Mouse (Mus musculus): ENCODE measurements around the gene Utrn. TPM values are rescaled to one million over a fixed set of nuclear protein-coding genes. Genes with fewer than 3 reads are reported as not detected.

Utrn gene
- total and polyA plus RNA-seq, 2 experiments from 2014 or later = 24.6 to 25.0 TPM

GRCm38 (mm10) chr10:12792049-12792448, 77.1 kb downstream of the Utrn start:
- no peak; the same call in 1 of the 2 replicates for ATAC-seq
- DNase-seq (ENCODE audit: low spot score) = no peak
- H3K27me3 ChIP-seq (ENCODE audit: insufficient read depth, low read length) = no peaks in the 10 kb centered on the region
- peaks cover 12% of the 10 kb centered on the region for H3K4me1 ChIP-seq (ENCODE audit: insufficient read depth, low read length)
- no peaks in the 10 kb centered on the region for H3K36me3 ChIP-seq (ENCODE audit: insufficient read depth, low read length)
- no peaks in the 10 kb centered on the region for H3K9me3 ChIP-seq (ENCODE audit: low read length)
- H3K27ac ChIP-seq = peak overlapping the region; percentile 62; the same call in 1 of the 2 replicates
- no peak overlapping the region for H3K4me3 ChIP-seq (ENCODE audit: low read length)
- TF ChIP-seq CTCF (IDR thresholded peaks at IDR 0.05; ENCODE audit: low read depth) = no peak
- H3K4me2 ChIP-seq (ENCODE audit: low read depth, low read length) = no peak overlapping the region
- 28% methylated on average over 6 of the region's 6 CpGs for WGBS
- no peak overlapping the region for H3K9ac ChIP-seq (replicated peaks; ENCODE audit: low read length)

- ATAC-seq (no peak), DNase-seq (ENCODE audit: low spot score) (no peak)
- no peak overlapping the region for H3K4me3 ChIP-seq (ENCODE audit: low read length)
- no peak overlapping the region for H3K27ac ChIP-seq
- H3K27me3 ChIP-seq (ENCODE audit: insufficient read depth, low read length) = no peaks in the 10 kb centered on the region
- no peak overlapping the region for H3K4me2 ChIP-seq (ENCODE audit: low read depth, low read length)
- no peak overlapping the region for H3K9ac ChIP-seq (replicated peaks; ENCODE audit: low read length)
- TF ChIP-seq CTCF (IDR thresholded peaks at IDR 0.05; ENCODE audit: low read depth) = peak; percentile 6; the same call in 1 of the 2 replicates
- H3K4me1 ChIP-seq (ENCODE audit: insufficient read depth, low read length) = peaks cover 6% of the 10 kb centered on the region
- WGBS = 72% methylated on average over 3 of the region's 3 CpGs
- no peaks in the 10 kb centered on the region for H3K9me3 ChIP-seq (ENCODE audit: low read length)
- no peaks in the 10 kb centered on the region for H3K36me3 ChIP-seq (ENCODE audit: insufficient read depth, low read length)
These were observed 78.3 kb downstream of the Utrn start for GRCm38 (mm10) chr10:12790881-12791280.

- ATAC-seq = no peak
- H3K27ac ChIP-seq = no peak overlapping the region
- 92% methylated on average over 1 of the region's 1 CpGs for WGBS
- H3K9me3 ChIP-seq (ENCODE audit: low read length) = no peaks in the 10 kb centered on the region
- peaks cover 4% of the 10 kb centered on the region; the same call in 1 of the 2 replicates for H3K4me1 ChIP-seq (ENCODE audit: insufficient read depth, low read length)
- DNase-seq (ENCODE audit: low spot score) = no peak
- H3K4me3 ChIP-seq (ENCODE audit: low read length) = no peak overlapping the region
- H3K4me2 ChIP-seq (ENCODE audit: low read depth, low read length) = no peak overlapping the region
- H3K36me3 ChIP-seq (ENCODE audit: insufficient read depth, low read length) = no peaks in the 10 kb centered on the region
- no peak overlapping the region for H3K9ac ChIP-seq (replicated peaks; ENCODE audit: low read length)
- TF ChIP-seq CTCF (IDR thresholded peaks at IDR 0.05; ENCODE audit: low read depth) = no peak
- H3K27me3 ChIP-seq (ENCODE audit: insufficient read depth, low read length) = no peaks in the 10 kb centered on the region
These were observed 80.6 kb downstream of the Utrn start for GRCm38 (mm10) chr10:12788529-12788928.

GRCm38 (mm10) chr10:12787965-12788364, 81.2 kb downstream of the Utrn start:
- H3K4me2 ChIP-seq (ENCODE audit: low read depth, low read length) = no peak overlapping the region
- no peak for TF ChIP-seq CTCF (IDR thresholded peaks at IDR 0.05; ENCODE audit: low read depth)
- DNase-seq (ENCODE audit: low spot score) = no peak
- WGBS = 83% methylated on average over 6 of the region's 6 CpGs
- no peak for ATAC-seq
- peaks cover 4% of the 10 kb centered on the region; the same call in 1 of the 2 replicates for H3K4me1 ChIP-seq (ENCODE audit: insufficient read depth, low read length)
- H3K9ac ChIP-seq (replicated peaks; ENCODE audit: low read length) = no peak overlapping the region
- no peaks in the 10 kb centered on the region for H3K27me3 ChIP-seq (ENCODE audit: insufficient read depth, low read length)
- H3K9me3 ChIP-seq (ENCODE audit: low read length) = no peaks in the 10 kb centered on the region
- H3K36me3 ChIP-seq (ENCODE audit: insufficient read depth, low read length) = no peaks in the 10 kb centered on the region
- H3K27ac ChIP-seq = no peak overlapping the region
- H3K4me3 ChIP-seq (ENCODE audit: low read length) = no peak overlapping the region

- H3K4me2 ChIP-seq (ENCODE audit: low read depth, low read length) = no peak overlapping the region
- no peak overlapping the region for H3K27ac ChIP-seq
- DNase-seq (ENCODE audit: low spot score) (no peak), ATAC-seq (no peak)
- no peaks in the 10 kb centered on the region for H3K4me1 ChIP-seq (ENCODE audit: insufficient read depth, low read length)
- no peaks in the 10 kb centered on the region for H3K27me3 ChIP-seq (ENCODE audit: insufficient read depth, low read length)
- no peaks in the 10 kb centered on the region for H3K9me3 ChIP-seq (ENCODE audit: low read length)
- 92% methylated on average over 5 of the region's 5 CpGs for WGBS
- no peak for TF ChIP-seq CTCF (IDR thresholded peaks at IDR 0.05; ENCODE audit: low read depth)
- H3K4me3 ChIP-seq (ENCODE audit: low read length) = no peak overlapping the region
- no peaks in the 10 kb centered on the region for H3K36me3 ChIP-seq (ENCODE audit: insufficient read depth, low read length)
- no peak overlapping the region for H3K9ac ChIP-seq (replicated peaks; ENCODE audit: low read length)
These were observed 83.9 kb downstream of the Utrn start for GRCm38 (mm10) chr10:12785299-12785698.

- Histone ChIP-seq H3K9ac (replicated peaks; ENCODE audit: low read length) (no peak overlapping the region), H3K4me1 (ENCODE audit: insufficient read depth, low read length) (no peaks in the 10 kb centered on the region), H3K27me3 (ENCODE audit: insufficient read depth, low read length) (no peaks in the 10 kb centered on the region), H3K4me3 (ENCODE audit: low read length) (no peak overlapping the region), H3K36me3 (ENCODE audit: insufficient read depth, low read length) (no peaks in the 10 kb centered on the region), H3K4me2 (ENCODE audit: low read depth, low read length) (no peak overlapping the region), H3K27ac (no peak overlapping the region), H3K9me3 (ENCODE audit: low read length) (no peaks in the 10 kb centered on the region)
- WGBS = 85% methylated on average over 4 of the region's 4 CpGs
- no peak for TF ChIP-seq CTCF (IDR thresholded peaks at IDR 0.05; ENCODE audit: low read depth)
- no peak for DNase-seq (ENCODE audit: low spot score)
- ATAC-seq = no peak
These were observed 87.7 kb downstream of the Utrn start for GRCm38 (mm10) chr10:12781381-12781907.

GRCm38 (mm10) chr10:12773178-12773577, 96.0 kb downstream of the Utrn start:
- 42% methylated on average over 6 of the region's 6 CpGs for WGBS

More at GRCm38 (mm10) chr10:12773178-12773577, 96.0 kb downstream of the Utrn start:
- Histone ChIP-seq H3K9me3 (ENCODE audit: low read length) (no peaks in the 10 kb centered on the region), H3K27ac (no peak overlapping the region), H3K27me3 (ENCODE audit: insufficient read depth, low read length) (no peaks in the 10 kb centered on the region), H3K9ac (replicated peaks; ENCODE audit: low read length) (no peak overlapping the region), H3K4me3 (ENCODE audit: low read length) (no peak overlapping the region), H3K4me2 (ENCODE audit: low read depth, low read length) (no peak overlapping the region), H3K4me1 (ENCODE audit: insufficient read depth, low read length) (no peaks in the 10 kb centered on the region), H3K36me3 (ENCODE audit: insufficient read depth, low read length) (no peaks in the 10 kb centered on the region)
- ATAC-seq (no peak), DNase-seq (ENCODE audit: low spot score) (no peak)
- TF ChIP-seq CTCF (IDR thresholded peaks at IDR 0.05; ENCODE audit: low read depth) = no peak
